Comparison of ENCODE assay signal across 20 mouse cellular contexts in the genomic region with DNA sequence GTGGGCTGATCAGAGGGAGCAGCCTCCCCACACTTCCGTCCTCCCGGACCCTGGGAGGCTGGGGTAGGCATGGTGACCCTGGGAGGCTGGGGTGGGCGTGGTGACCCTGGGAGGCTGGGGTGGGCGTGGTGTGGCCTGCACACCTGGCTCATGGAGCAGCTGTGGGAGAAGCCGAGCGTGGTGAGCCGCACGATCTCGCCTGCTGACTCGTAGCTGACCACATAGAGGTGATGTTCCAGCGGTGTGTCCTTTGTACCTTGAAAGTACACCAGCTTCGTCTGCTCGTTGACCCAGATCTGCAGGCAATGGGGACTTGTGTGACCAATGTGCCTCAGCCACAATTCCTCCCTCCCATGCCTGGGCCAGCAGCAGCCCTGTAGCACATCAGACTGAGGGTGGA. TPM values are rescaled to one million over a fixed set of nuclear protein-coding genes. Genes with fewer than 3 reads are reported as not detected.
DNase-seq lines count a peak whose midpoint lies in the region; ATAC-seq and TF ChIP-seq lines count a peak whose summit lies in the region.
"Had no signal": no experiment of that assay in that cellular context is flagged by ENCODE, and none has a peak within 500 bp of the region (broad histone marks: within the 10 kb centered on the region; RNA-seq: fewer than 3 reads in every experiment).

No protein-coding gene starts in this region.

- TF ChIP-seq CTCF in G1E (IDR thresholded peaks at IDR 0.05; ENCODE audit: low read depth, low read length) = no peak
- no peak for TF ChIP-seq CTCF in layer of hippocampus, adult 2 months (conservative IDR thresholded peaks at IDR 0.05)

- WGBS in kidney, embryonic 16.5 days = 73% methylated on average over 13 of the region's 13 CpGs
- whole genome bisulfite sequencing in liver, embryonic 13.5 days (ENCODE audit: insufficient replicate concordance) = 82% methylated on average over 13 of the region's 13 CpGs
- 91% methylated on average over 13 of the region's 13 CpGs for WGBS in forebrain, embryonic 10.5 days

- H3K9ac ChIP-seq in kidney, embryonic 16.5 days (replicated peaks; ENCODE audit: low read length) = no peak overlapping the region
- H3K9ac ChIP-seq in liver, embryonic 13.5 days = no peak overlapping the region
- H3K9ac ChIP-seq: embryonic facial prominence, embryonic 12.5 days; hindbrain, embryonic 15.5 days had no signal

- H3K36me3 ChIP-seq in G1E (replicated peaks) = peaks cover 93% of the 10 kb centered on the region
- peaks cover 65% of the 10 kb centered on the region for H3K36me3 ChIP-seq in kidney, embryonic 16.5 days (ENCODE audit: insufficient read depth, low read length)
- H3K36me3 ChIP-seq in liver, embryonic 13.5 days = peaks cover 87% of the 10 kb centered on the region
- H3K36me3 ChIP-seq in forebrain, embryonic 10.5 days (replicated peaks) = peaks cover 99% of the 10 kb centered on the region

- peaks cover 6% of the 10 kb centered on the region; the same call in 1 of the 2 replicates for H3K4me1 ChIP-seq in G1E (ENCODE audit: insufficient read depth, low read depth, low read length)
- H3K4me1 ChIP-seq in kidney, embryonic 16.5 days (ENCODE audit: insufficient read depth, low read length) = no peaks in the 10 kb centered on the region
- H3K4me1 ChIP-seq in liver, embryonic 13.5 days (replicated peaks) = no peaks in the 10 kb centered on the region
- no peaks in the 10 kb centered on the region for H3K4me1 ChIP-seq in forebrain, embryonic 10.5 days
- H3K4me1 ChIP-seq: embryonic facial prominence, embryonic 12.5 days; hindbrain, embryonic 15.5 days; limb, embryonic 10.5 days had no signal

- peak overlapping the region; percentile 7; the same call in 1 of the 2 replicates for H3K4me3 ChIP-seq in G1E (ENCODE audit: low read depth, low read length)
- H3K4me3 ChIP-seq in kidney, embryonic 16.5 days (ENCODE audit: low read length) = no peak overlapping the region
- H3K4me3 ChIP-seq in liver, embryonic 13.5 days (replicated peaks) = no peak overlapping the region
- no peak overlapping the region for H3K4me3 ChIP-seq in forebrain, embryonic 10.5 days
- H3K4me3 ChIP-seq in layer of hippocampus, adult 2 months = no peak overlapping the region
- H3K4me3 ChIP-seq: embryonic facial prominence, embryonic 12.5 days; erythroblast, embryonic 14.5 days; heart, adult 2 months; hindbrain, embryonic 15.5 days; limb, embryonic 10.5 days had no signal

- no peak for ATAC-seq in G1E (ENCODE audit: extremely low read depth, insufficient number of reproducible peaks, low FRiP score, poor library complexity, severe bottlenecking)
- ATAC-seq in kidney, embryonic 16.5 days (ENCODE audit: low FRiP score, low TSS enrichment) = peak; percentile 55; the same call in 1 of the 2 replicates
- ATAC-seq in liver, embryonic 13.5 days (ENCODE audit: low read depth) = peak; percentile 39; the same call in 1 of the 2 replicates
- ATAC-seq: forebrain, embryonic 16.5 days had no signal

- no peak for DNase-seq in G1E (ENCODE audit: low spot score)
- DNase-seq in brain, adult 2 months (ENCODE audit: low read depth, low spot score) = peak; percentile 18
- DNase-seq in liver, embryonic 13.5 days = no peak
- no peak for DNase-seq in forebrain, embryonic 10.5 days (ENCODE audit: extremely low spot score, low spot score)
- DNase-seq in layer of hippocampus, adult 2 months (ENCODE audit: low spot score in 2 of 2) = no peak
- no peak for DNase-seq in right cerebral cortex, postnatal 14 days
- DNase-seq: adrenal gland, adult 2 months; cerebellum, postnatal 10 days; gastrocnemius, postnatal 25 days; heart, adult 2 months; heart, postnatal 36 days; lung, adult 2 months; lung, postnatal 36 days; thymus, postnatal 4 days had no signal

- H3K4me2 ChIP-seq in kidney, embryonic 16.5 days (replicated peaks; ENCODE audit: low read depth, low read length) = no peak overlapping the region
- H3K4me2 ChIP-seq in liver, embryonic 13.5 days = no peak overlapping the region
- H3K4me2 ChIP-seq: embryonic facial prominence, embryonic 12.5 days; hindbrain, embryonic 15.5 days had no signal

- no peaks in the 10 kb centered on the region for H3K27me3 ChIP-seq in G1E (ENCODE audit: insufficient read depth, low read length)
- no peaks in the 10 kb centered on the region for H3K27me3 ChIP-seq in kidney, embryonic 16.5 days (ENCODE audit: insufficient read depth, low read length)
- no peaks in the 10 kb centered on the region for H3K27me3 ChIP-seq in liver, embryonic 13.5 days
- no peaks in the 10 kb centered on the region for H3K27me3 ChIP-seq in forebrain, embryonic 10.5 days (ENCODE audit: poor library complexity, severe bottlenecking)
- H3K27me3 ChIP-seq: embryonic facial prominence, embryonic 12.5 days; hindbrain, embryonic 15.5 days had no signal

- no peaks in the 10 kb centered on the region for H3K9me3 ChIP-seq in G1E (replicated peaks)
- H3K9me3 ChIP-seq in kidney, embryonic 16.5 days (ENCODE audit: low read length) = no peaks in the 10 kb centered on the region
- H3K9me3 ChIP-seq in liver, embryonic 13.5 days (replicated peaks) = no peaks in the 10 kb centered on the region
- H3K9me3 ChIP-seq in forebrain, embryonic 10.5 days = peaks cover 5% of the 10 kb centered on the region; the same call in 1 of the 2 replicates
- H3K9me3 ChIP-seq: embryonic facial prominence, embryonic 12.5 days; hindbrain, embryonic 15.5 days; limb, embryonic 10.5 days had no signal

- H3K27ac ChIP-seq in kidney, embryonic 16.5 days (ENCODE audit: low read length) = no peak overlapping the region
- H3K27ac ChIP-seq in liver, embryonic 13.5 days = no peak overlapping the region
- H3K27ac ChIP-seq in forebrain, embryonic 10.5 days = no peak overlapping the region
- H3K27ac ChIP-seq in layer of hippocampus, adult 2 months = no peak overlapping the region
- H3K27ac ChIP-seq: embryonic facial prominence, embryonic 12.5 days; heart, adult 2 months; hindbrain, embryonic 15.5 days; limb, embryonic 10.5 days had no signal

RNA-seq across cellular contexts. Expression of a gene that starts 11.0 kb away (rescaled TPM):
- total RNA-seq in G1E (2014; fragmentation: Nextera tagmentation) = 19.9 and 22.0 TPM in 2 replicates
- 32.3 and 36.2 TPM in 2 replicates for total RNA-seq in G1E (2017)
- 27.3 and 36.6 TPM in 2 replicates for polyA plus RNA-seq in G1E (2012)
- polyA plus RNA-seq in kidney, embryonic 16.5 days (2015; fragmentation: Nextera tagmentation; extraction: Ambion mirVana) = 102 and 109 TPM in 2 replicates
- polyA plus RNA-seq in liver, embryonic 13.5 days (2015; fragmentation: Nextera tagmentation; extraction: Ambion mirVana) = 59.2 and 66.7 TPM in 2 replicates
- polyA plus RNA-seq in forebrain, embryonic 10.5 days (2016; fragmentation: Nextera tagmentation; extraction: Ambion mirVana) = 75.5 and 78.5 TPM in 2 replicates
- total RNA-seq in layer of hippocampus, adult 2 months (2021) = 10 to 100 TPM; 40.6 to 41.1 TPM

RNA-seq across cellular contexts. Expression of a gene that starts 23.9 kb away (rescaled TPM):
- 22.4 and 26.8 TPM in 2 replicates for total RNA-seq in G1E (2014; fragmentation: Nextera tagmentation)
- total RNA-seq in G1E (2017) = 13.0 and 14.4 TPM in 2 replicates
- polyA plus RNA-seq in G1E (2012) = 61.8 and 62.4 TPM in 2 replicates
- 45.0 and 46.2 TPM in 2 replicates for polyA plus RNA-seq in kidney, embryonic 16.5 days (2015; fragmentation: Nextera tagmentation; extraction: Ambion mirVana)
- polyA plus RNA-seq in liver, embryonic 13.5 days (2015; fragmentation: Nextera tagmentation; extraction: Ambion mirVana) = 19.6 and 23.0 TPM in 2 replicates
- polyA plus RNA-seq in forebrain, embryonic 10.5 days (2016; fragmentation: Nextera tagmentation; extraction: Ambion mirVana) = 49.7 and 51.2 TPM in 2 replicates
- 10 to 100 TPM; 65.3 to 66.1 TPM for total RNA-seq in layer of hippocampus, adult 2 months (2021)

RNA-seq across cellular contexts. Expression of a gene that starts 32.5 kb away (rescaled TPM):
- 2.0 and 2.1 TPM in 2 replicates for total RNA-seq in G1E (2014; fragmentation: Nextera tagmentation)
- total RNA-seq in G1E (2017) = 2.8 and 3.2 TPM in 2 replicates
- polyA plus RNA-seq in G1E (2012) = 1.0 and 1.1 TPM in 2 replicates
- 12.2 and 13.2 TPM in 2 replicates for polyA plus RNA-seq in kidney, embryonic 16.5 days (2015; fragmentation: Nextera tagmentation; extraction: Ambion mirVana)
- 2.7 and 2.9 TPM in 2 replicates for polyA plus RNA-seq in liver, embryonic 13.5 days (2015; fragmentation: Nextera tagmentation; extraction: Ambion mirVana)
- polyA plus RNA-seq in forebrain, embryonic 10.5 days (2016; fragmentation: Nextera tagmentation; extraction: Ambion mirVana) = 7.4 and 8.1 TPM in 2 replicates
- 1 to 10 TPM; 5.4 to 7.0 TPM for total RNA-seq in layer of hippocampus, adult 2 months (2021)

RNA-seq across cellular contexts. Expression of a gene that starts 54.6 kb away (rescaled TPM):
- total RNA-seq in G1E (2014; fragmentation: Nextera tagmentation) = 2.7 and 4.0 TPM in 2 replicates
- 3.4 and 3.6 TPM in 2 replicates for total RNA-seq in G1E (2017)
- polyA plus RNA-seq in G1E (2012) = 14.1 and 16.1 TPM in 2 replicates
- 1.1 TPM in 2 replicates for polyA plus RNA-seq in kidney, embryonic 16.5 days (2015; fragmentation: Nextera tagmentation; extraction: Ambion mirVana)
- polyA plus RNA-seq in liver, embryonic 13.5 days (2015; fragmentation: Nextera tagmentation; extraction: Ambion mirVana) = 0.51 and 0.55 TPM in 2 replicates
- polyA plus RNA-seq in forebrain, embryonic 10.5 days (2016; fragmentation: Nextera tagmentation; extraction: Ambion mirVana) = 0.44 and 0.67 TPM in 2 replicates
- 100 to 1,000 TPM; 125 to 133 TPM for total RNA-seq in layer of hippocampus, adult 2 months (2021)
